Mouse (Mus musculus): ENCODE results near the gene Krtap14. TPM values are rescaled to one million over a fixed set of nuclear protein-coding genes. Genes with fewer than 3 reads are reported as not detected.

The Krtap14 gene
- polyA plus RNA-seq, 1 experiment from 2014 or later = not detected

- H3K4me3 ChIP-seq (ENCODE audit: low read length) = no peak within 1 kb of the TSS
- H3K4me1 ChIP-seq (ENCODE audit: control insufficient read depth, insufficient read depth, low read length) = no peaks in the 10 kb centered on the region
- H3K27ac ChIP-seq (ENCODE audit: low read depth, low read length) = no peak within 1 kb of the TSS
- no peak within 1 kb of the TSS for H3K4me2 ChIP-seq (replicated peaks; ENCODE audit: low read depth, low read length)
- no peaks in the 10 kb centered on the region for H3K27me3 ChIP-seq (ENCODE audit: control insufficient read depth, insufficient read depth, low read length)
- no peak for ATAC-seq (ENCODE audit: low FRiP score, low TSS enrichment)
- 79% methylated on average over 3 of the region's 3 CpGs for WGBS
- H3K9me3 ChIP-seq (ENCODE audit: control insufficient read depth, low read length) = no peaks in the 10 kb centered on the region
- no peak within 1 kb of the TSS for H3K9ac ChIP-seq (ENCODE audit: low read depth, low read length)
- H3K36me3 ChIP-seq (ENCODE audit: control insufficient read depth, insufficient read depth, low read length) = no peaks in the 10 kb centered on the region
Measured at GRCm38 (mm10) chr16:88820066-88820465, 5.9 kb downstream of the Krtap14 start, which contains the start of gene Krtap15. Gene Krtap15, plus strand, starts transcription at chr16:88820215.

GRCm38 (mm10) chr16:88811827-88812226 is 14.1 kb downstream of the Krtap14 start, which contains the start of gene Gm20741:
Gene Gm20741, minus strand, starts transcription at chr16:88812220.
- Histone ChIP-seq H3K27me3 (ENCODE audit: control insufficient read depth, insufficient read depth, low read length) (no peaks in the 10 kb centered on the region), H3K4me1 (ENCODE audit: control insufficient read depth, insufficient read depth, low read length) (no peaks in the 10 kb centered on the region), H3K4me2 (replicated peaks; ENCODE audit: low read depth, low read length) (no peak within 1 kb of the TSS), H3K9me3 (ENCODE audit: control insufficient read depth, low read length) (no peaks in the 10 kb centered on the region), H3K9ac (ENCODE audit: low read depth, low read length) (no peak within 1 kb of the TSS), H3K4me3 (ENCODE audit: low read length) (no peak within 1 kb of the TSS), H3K27ac (ENCODE audit: low read depth, low read length) (no peak within 1 kb of the TSS), H3K36me3 (ENCODE audit: control insufficient read depth, insufficient read depth, low read length) (no peaks in the 10 kb centered on the region)
- 84% methylated on average over 2 of the region's 2 CpGs for WGBS
- ATAC-seq (ENCODE audit: low FRiP score, low TSS enrichment) = no peak

GRCm38 (mm10) chr16:88786786-88787185 is 39.2 kb downstream of the Krtap14 start:
- H3K4me3 ChIP-seq (ENCODE audit: low read length) = no peak overlapping the region
- no peak overlapping the region for H3K4me2 ChIP-seq (replicated peaks; ENCODE audit: low read depth, low read length)
- H3K36me3 ChIP-seq (ENCODE audit: control insufficient read depth, insufficient read depth, low read length) = no peaks in the 10 kb centered on the region
- H3K9me3 ChIP-seq (ENCODE audit: control insufficient read depth, low read length) = no peaks in the 10 kb centered on the region
- 95% methylated on average over 2 of the region's 2 CpGs for WGBS
- no peak for ATAC-seq (ENCODE audit: low FRiP score, low TSS enrichment)
- H3K27me3 ChIP-seq (ENCODE audit: control insufficient read depth, insufficient read depth, low read length) = no peaks in the 10 kb centered on the region
- H3K4me1 ChIP-seq (ENCODE audit: control insufficient read depth, insufficient read depth, low read length) = no peaks in the 10 kb centered on the region
- no peak overlapping the region for H3K27ac ChIP-seq (ENCODE audit: low read depth, low read length)
- H3K9ac ChIP-seq (ENCODE audit: low read depth, low read length) = no peak overlapping the region

GRCm38 (mm10) chr16:88777596-88777995 is 48.3 kb downstream of the Krtap14 start, which contains the start of gene Gm5965:
Gene Gm5965, plus strand, starts transcription at chr16:88777896.
- no peak within 1 kb of the TSS for H3K4me2 ChIP-seq (replicated peaks; ENCODE audit: low read depth, low read length)
- no peak within 1 kb of the TSS for H3K27ac ChIP-seq (ENCODE audit: low read depth, low read length)
- H3K4me1 ChIP-seq (ENCODE audit: control insufficient read depth, insufficient read depth, low read length) = no peaks in the 10 kb centered on the region
- no peak for ATAC-seq (ENCODE audit: low FRiP score, low TSS enrichment)
- no peaks in the 10 kb centered on the region for H3K9me3 ChIP-seq (ENCODE audit: control insufficient read depth, low read length)
- H3K36me3 ChIP-seq (ENCODE audit: control insufficient read depth, insufficient read depth, low read length) = no peaks in the 10 kb centered on the region
- no peak within 1 kb of the TSS for H3K4me3 ChIP-seq (ENCODE audit: low read length)
- no peak within 1 kb of the TSS for H3K9ac ChIP-seq (ENCODE audit: low read depth, low read length)
- no peaks in the 10 kb centered on the region for H3K27me3 ChIP-seq (ENCODE audit: control insufficient read depth, insufficient read depth, low read length)
- WGBS = 91% methylated on average over 5 of the region's 6 CpGs

GRCm38 (mm10) chr16:88774106-88774505 is 51.8 kb downstream of the Krtap14 start, which contains the start of gene 2310057N15Rik:
Gene 2310057N15Rik, minus strand, starts transcription at chr16:88774206.
- H3K27ac ChIP-seq (ENCODE audit: low read depth, low read length) = no peak within 1 kb of the TSS
- no peaks in the 10 kb centered on the region for H3K9me3 ChIP-seq (ENCODE audit: control insufficient read depth, low read length)
- WGBS = 94% methylated on average over 2 of the region's 2 CpGs
- no peaks in the 10 kb centered on the region for H3K36me3 ChIP-seq (ENCODE audit: control insufficient read depth, insufficient read depth, low read length)
- no peak within 1 kb of the TSS for H3K4me2 ChIP-seq (replicated peaks; ENCODE audit: low read depth, low read length)
- ATAC-seq (ENCODE audit: low FRiP score, low TSS enrichment) = no peak
- no peaks in the 10 kb centered on the region for H3K4me1 ChIP-seq (ENCODE audit: control insufficient read depth, insufficient read depth, low read length)
- H3K27me3 ChIP-seq (ENCODE audit: control insufficient read depth, insufficient read depth, low read length) = no peaks in the 10 kb centered on the region
- no peak within 1 kb of the TSS for H3K9ac ChIP-seq (ENCODE audit: low read depth, low read length)
- H3K4me3 ChIP-seq (ENCODE audit: low read length) = no peak within 1 kb of the TSS

Other genes with a start within 250 kb of the Krtap14 start
- not detected in 2 replicates for gene Krtap24-1, start 213.9 kb downstream of the Krtap14 start, polyA plus RNA-seq (2014; fragmentation: Nextera tagmentation; extraction: Ambion mirVana)
- gene 2310079G19Rik, start 198.5 kb downstream of the Krtap14 start, polyA plus RNA-seq (2014; fragmentation: Nextera tagmentation; extraction: Ambion mirVana) = not detected in 2 replicates
- gene Krtap26-1, start 178.3 kb downstream of the Krtap14 start, polyA plus RNA-seq (2014; fragmentation: Nextera tagmentation; extraction: Ambion mirVana) = not detected in 2 replicates
- gene Krtap27-1, start 154.5 kb downstream of the Krtap14 start, polyA plus RNA-seq (2014; fragmentation: Nextera tagmentation; extraction: Ambion mirVana) = not detected in 2 replicates
- not detected in 2 replicates for gene 2310061N02Rik, start 118.2 kb downstream of the Krtap14 start, polyA plus RNA-seq (2014; fragmentation: Nextera tagmentation; extraction: Ambion mirVana)
- gene Krtap13-1, start 97.3 kb downstream of the Krtap14 start, polyA plus RNA-seq (2014; fragmentation: Nextera tagmentation; extraction: Ambion mirVana) = not detected in 2 replicates
- not detected in 2 replicates for gene Krtap13, start 74.5 kb downstream of the Krtap14 start, polyA plus RNA-seq (2014; fragmentation: Nextera tagmentation; extraction: Ambion mirVana)
- not detected in 2 replicates for gene 2310034C09Rik, start 67.3 kb downstream of the Krtap14 start, polyA plus RNA-seq (2014; fragmentation: Nextera tagmentation; extraction: Ambion mirVana)
- not detected in 2 replicates for gene 2310057N15Rik, start 51.9 kb downstream of the Krtap14 start, polyA plus RNA-seq (2014; fragmentation: Nextera tagmentation; extraction: Ambion mirVana)
- not detected in 2 replicates for gene Gm5965, start 48.2 kb downstream of the Krtap14 start, polyA plus RNA-seq (2014; fragmentation: Nextera tagmentation; extraction: Ambion mirVana)
- not detected in 2 replicates for gene Gm20741, start 13.9 kb downstream of the Krtap14 start, polyA plus RNA-seq (2014; fragmentation: Nextera tagmentation; extraction: Ambion mirVana)
- not detected in 2 replicates for gene Krtap15, start 5.9 kb downstream of the Krtap14 start, polyA plus RNA-seq (2014; fragmentation: Nextera tagmentation; extraction: Ambion mirVana)
- gene Krtap19-1, start 43.3 kb upstream of the Krtap14 start, polyA plus RNA-seq (2014; fragmentation: Nextera tagmentation; extraction: Ambion mirVana) = not detected in 2 replicates
- not detected in 2 replicates for gene Krtap19-2, start 48.1 kb upstream of the Krtap14 start, polyA plus RNA-seq (2014; fragmentation: Nextera tagmentation; extraction: Ambion mirVana)
- gene Krtap19-3, start 51.9 kb upstream of the Krtap14 start, polyA plus RNA-seq (2014; fragmentation: Nextera tagmentation; extraction: Ambion mirVana) = not detected in 2 replicates
- not detected in 2 replicates for gene Krtap19-4, start 58.9 kb upstream of the Krtap14 start, polyA plus RNA-seq (2014; fragmentation: Nextera tagmentation; extraction: Ambion mirVana)
- not detected in 2 replicates for gene Krtap19-5, start 70.3 kb upstream of the Krtap14 start, polyA plus RNA-seq (2014; fragmentation: Nextera tagmentation; extraction: Ambion mirVana)
- not detected in 2 replicates for gene Krtap19-9b, start 106.1 kb upstream of the Krtap14 start, polyA plus RNA-seq (2014; fragmentation: Nextera tagmentation; extraction: Ambion mirVana)
- gene Krtap16-3, start 136.7 kb upstream of the Krtap14 start, polyA plus RNA-seq (2014; fragmentation: Nextera tagmentation; extraction: Ambion mirVana) = not detected in 2 replicates
- gene Krtap22-2, start 184.6 kb upstream of the Krtap14 start, polyA plus RNA-seq (2014; fragmentation: Nextera tagmentation; extraction: Ambion mirVana) = not detected in 2 replicates
- gene Gm10229, start 189.1 kb upstream of the Krtap14 start, polyA plus RNA-seq (2014; fragmentation: Nextera tagmentation; extraction: Ambion mirVana) = not detected in 2 replicates
- gene Krtap6-1, start 205.6 kb upstream of the Krtap14 start, polyA plus RNA-seq (2014; fragmentation: Nextera tagmentation; extraction: Ambion mirVana) = not detected in 2 replicates
- not detected in 2 replicates for gene Gm10228, start 215.3 kb upstream of the Krtap14 start, polyA plus RNA-seq (2014; fragmentation: Nextera tagmentation; extraction: Ambion mirVana)
- gene Krtap6-5, start 221.7 kb upstream of the Krtap14 start, polyA plus RNA-seq (2014; fragmentation: Nextera tagmentation; extraction: Ambion mirVana) = not detected in 2 replicates
- not detected in 2 replicates for gene 1110025L11Rik, start 237.9 kb upstream of the Krtap14 start, polyA plus RNA-seq (2014; fragmentation: Nextera tagmentation; extraction: Ambion mirVana)

Data from kidney, embryonic 14.5 days (tissue).